Mouse (Mus musculus) heart, postnatal 0 days (tissue): ENCODE data around the gene Pxk. TPM values are rescaled to one million over a fixed set of nuclear protein-coding genes. Genes with fewer than 3 reads are reported as not detected.

Experiments used
- ATAC-seq: fragments of 200-750 bp; cut with Nextera tagmentation; 2 replicates; pipeline ENCODE4 v1.8.0; 2017; ENCODE audit warnings: low read depth, moderate number of reproducible peaks, moderate library complexity; ENCODE audit not compliant: insufficient read depth
- DNase-seq: peaks from one replicate; pipeline ENCODE4 v3.0.0-alpha.2; 2016; ENCODE audit warnings: low spot score
- H3K27ac ChIP-seq: fragments of 300-500 bp; sonication (generic); 2 replicates; pipeline ENCODE4 v1.5.1; 2014; ENCODE audit warnings: low read depth, mild to moderate bottlenecking
- H3K27me3 ChIP-seq: fragments of 300-500 bp; sonication (generic); 2 replicates; pipeline ENCODE4 v1.6.1; 2014; ENCODE audit warnings: low read length, mixed read lengths; ENCODE audit not compliant: control insufficient read depth, insufficient read depth
- H3K36me3 ChIP-seq: fragments of 300-500 bp; sonication (generic); replicated peaks from 2 replicates; pipeline ENCODE4 v1.6.1; 2014; ENCODE audit warnings: low read length, mixed read lengths; ENCODE audit not compliant: control insufficient read depth, insufficient read depth
- H3K4me1 ChIP-seq: fragments of 300-500 bp; sonication (generic); 2 replicates; pipeline ENCODE4 v1.6.1; 2014; ENCODE audit warnings: antibody characterized with exemption; ENCODE audit not compliant: control insufficient read depth, insufficient read depth
- H3K4me2 ChIP-seq: fragments of 300-500 bp; sonication (generic); 2 replicates; pipeline ENCODE4 v1.6.1; 2014; ENCODE audit warnings: low read depth, mild to moderate bottlenecking, low read length, moderate library complexity
- H3K4me3 ChIP-seq: fragments of 300-500 bp; sonication (generic); 2 replicates; pipeline ENCODE4 v1.5.1; 2014; ENCODE audit warnings: low read depth, low read length
- H3K9ac ChIP-seq: fragments of 300-500 bp; sonication (generic); replicated peaks from 2 replicates; pipeline ENCODE4 v1.6.1; 2014; ENCODE audit warnings: low read depth, low read length, mixed read lengths
- H3K9me3 ChIP-seq: fragments of 300-500 bp; sonication (generic); replicated peaks from 2 replicates; pipeline ENCODE4 v1.6.1; 2016; ENCODE audit warnings: low read length; ENCODE audit not compliant: control insufficient read depth
- CTCF ChIP-seq: IDR thresholded peaks from 2 replicates; pipeline ENCODE4 v1.5.1; 2016; ENCODE audit warnings: antibody characterized with exemption, control low read depth, low read depth
- EP300 ChIP-seq: IDR thresholded peaks from 2 replicates; pipeline ENCODE4 v1.6.1; 2016; ENCODE audit warnings: antibody characterized with exemption, low read depth
- WGBS: fragments of 180-500 bp; shearing (Covaris S2); extraction: QIAGEN DNeasy Blood & Tissue Kit; methylation state at CpG from one replicate; pipeline ENCODE4 v1.1.7; 2014; 5-methylcytosine and 5-hydroxymethylcytosine counted together
- polyA plus RNA-seq: library from polyadenylated mRNA; unstranded; fragments of >200 nt; fragmentation: Nextera tagmentation; extraction: Ambion mirVana; gene quantifications from 2 replicates; pipeline ENCODE4 v1.2.1, GENCODE M21; 2015
- total RNA-seq: library from RNA; depleted of rRNA; stranded (reverse); fragments of >200 nt; gene quantifications from 2 replicates; pipeline ENCODE4 v1.2.3, GENCODE M21; 2014; ENCODE audit warnings: low replicate concordance

The Pxk gene
- total and polyA plus RNA-seq, 2 experiments from 2014 or later: 14.5 to 26.2 TPM

- TF ChIP-seq CTCF: no peak
- TF ChIP-seq EP300: no peak
- Histone ChIP-seq H3K4me1 (no peaks in the 10 kb centered on the region), H3K4me2 (no peak overlapping the region), H3K9me3 (no peaks in the 10 kb centered on the region), H3K9ac (no peak overlapping the region), H3K4me3 (no peak overlapping the region), H3K36me3 (no peaks in the 10 kb centered on the region), H3K27me3 (no peaks in the 10 kb centered on the region), H3K27ac (no peak overlapping the region)
- 80% methylated on average over 6 of the region's 6 CpGs for WGBS
- no peak for DNase-seq
- no peak for ATAC-seq
Measured at GRCm38 (mm10) chr14:8192727-8193126, 94.7 kb downstream of the Pxk start.

GRCm38 (mm10) chr14:8200769-8201168 lies 102.8 kb downstream of the Pxk start:
- Histone ChIP-seq H3K36me3 (no peaks in the 10 kb centered on the region), H3K9ac (no peak overlapping the region), H3K4me2 (peak overlapping the region; percentile 6; the same call in 1 of the 2 replicates), H3K27me3 (no peaks in the 10 kb centered on the region), H3K4me1 (no peaks in the 10 kb centered on the region), H3K4me3 (no peak overlapping the region), H3K9me3 (no peaks in the 10 kb centered on the region), H3K27ac (no peak overlapping the region; the same call in 1 of the 2 replicates)
- TF ChIP-seq CTCF (no peak), EP300 (no peak)
- DNase-seq: peak; percentile 39
- WGBS: 37% methylated on average over 5 of the region's 5 CpGs
- ATAC-seq: peak; percentile 75

- Histone ChIP-seq H3K9me3 (no peaks in the 10 kb centered on the region), H3K27ac (no peak overlapping the region), H3K9ac (no peak overlapping the region), H3K4me3 (no peak overlapping the region), H3K27me3 (no peaks in the 10 kb centered on the region), H3K36me3 (no peaks in the 10 kb centered on the region), H3K4me1 (peaks cover 8% of the 10 kb centered on the region), H3K4me2 (no peak overlapping the region)
- WGBS: 67% methylated on average over 3 of the region's 3 CpGs
- no peak for TF ChIP-seq CTCF
- no peak for ATAC-seq
- DNase-seq: no peak
Measured at GRCm38 (mm10) chr14:8201715-8202114, 103.7 kb downstream of the Pxk start.

- TF ChIP-seq CTCF (no peak), EP300 (no peak)
- no peak overlapping the region for H3K9ac ChIP-seq
- 48% methylated on average over 9 of the region's 9 CpGs for WGBS
Measured at GRCm38 (mm10) chr14:8206179-8206910, 108.3 kb downstream of the Pxk start.

GRCm38 (mm10) chr14:8207105-8207504 lies 109.1 kb downstream of the Pxk start:
- no peak overlapping the region for H3K4me2 ChIP-seq
- no peak overlapping the region for H3K9ac ChIP-seq
- H3K4me1 ChIP-seq: peaks cover 15% of the 10 kb centered on the region
- 53% methylated on average over 5 of the region's 5 CpGs for WGBS
- no peak for DNase-seq
- H3K27ac ChIP-seq: no peak overlapping the region
- no peaks in the 10 kb centered on the region for H3K36me3 ChIP-seq
- ATAC-seq: no peak
- H3K4me3 ChIP-seq: no peak overlapping the region
- no peaks in the 10 kb centered on the region for H3K9me3 ChIP-seq
- TF ChIP-seq EP300: no peak
- TF ChIP-seq CTCF: no peak
- no peaks in the 10 kb centered on the region for H3K27me3 ChIP-seq

More at GRCm38 (mm10) chr14:8206179-8206910, 108.3 kb downstream of the Pxk start:
- DNase-seq (no peak), ATAC-seq (no peak)
- no peak overlapping the region for H3K4me3 ChIP-seq
- no peaks in the 10 kb centered on the region for H3K36me3 ChIP-seq
- no peaks in the 10 kb centered on the region for H3K9me3 ChIP-seq
- H3K4me2 ChIP-seq: no peak overlapping the region
- H3K27me3 ChIP-seq: no peaks in the 10 kb centered on the region
- H3K27ac ChIP-seq: no peak overlapping the region
- peaks cover 15% of the 10 kb centered on the region for H3K4me1 ChIP-seq

- Histone ChIP-seq H3K4me3 (no peak overlapping the region), H3K4me2 (no peak overlapping the region), H3K27me3 (no peaks in the 10 kb centered on the region), H3K4me1 (peaks cover 15% of the 10 kb centered on the region), H3K9ac (no peak overlapping the region), H3K27ac (no peak overlapping the region), H3K36me3 (no peaks in the 10 kb centered on the region), H3K9me3 (no peaks in the 10 kb centered on the region)
- 82% methylated on average over 5 of the region's 5 CpGs for WGBS
- TF ChIP-seq CTCF (no peak), EP300 (no peak)
- DNase-seq: no peak
- ATAC-seq: no peak
Measured at GRCm38 (mm10) chr14:8207543-8207942, 109.5 kb downstream of the Pxk start.
